Mouse (Mus musculus) midbrain, embryonic 11.5 days (tissue): ENCODE measurements around the gene Espn. TPM values are rescaled to one million over a fixed set of nuclear protein-coding genes. Genes with fewer than 3 reads are reported as not detected.
A peak's percentile ranks its signal among the peaks of the same experiment; 100 is the strongest.

Experiments
- ATAC-seq: fragments of 200-750 bp; cut with Nextera tagmentation; 2 replicates; pipeline ENCODE4 v1.8.0; 2017; ENCODE audit warnings: moderate TSS enrichment, moderate library complexity; ENCODE audit not compliant: low FRiP score
- DNase-seq: peaks from one replicate; pipeline ENCODE4 v3.0.0; 2015; ENCODE audit warnings: low spot score; ENCODE audit errors: missing footprints
- H3K27ac ChIP-seq: fragments of 300-500 bp; sonication (generic); 2 replicates; pipeline ENCODE4 v1.5.1; 2014; ENCODE audit warnings: low read depth, low read length
- H3K27me3 ChIP-seq: fragments of 300-500 bp; sonication (generic); 2 replicates; pipeline ENCODE4 v1.6.1; 2014; ENCODE audit warnings: mild to moderate bottlenecking, low read length, moderate library complexity, mixed read lengths; ENCODE audit not compliant: control insufficient read depth, insufficient read depth
- H3K36me3 ChIP-seq: fragments of 300-500 bp; sonication (generic); 2 replicates; pipeline ENCODE4 v1.6.1; 2014; ENCODE audit warnings: mild to moderate bottlenecking, low read length, moderate library complexity, mixed read lengths; ENCODE audit not compliant: control insufficient read depth, insufficient read depth
- H3K4me1 ChIP-seq: fragments of 300-500 bp; sonication (generic); 2 replicates; pipeline ENCODE4 v1.6.1; 2014; ENCODE audit warnings: low read length; ENCODE audit not compliant: control insufficient read depth, insufficient read depth
- H3K4me2 ChIP-seq: fragments of 300-500 bp; sonication (generic); 2 replicates; pipeline ENCODE4 v1.6.1; 2014; ENCODE audit warnings: mild to moderate bottlenecking, moderate library complexity
- H3K4me3 ChIP-seq: fragments of 300-500 bp; sonication (generic); 2 replicates; pipeline ENCODE4 v1.5.1; 2014; ENCODE audit warnings: low read depth, low read length
- H3K9ac ChIP-seq: fragments of 300-500 bp; sonication (generic); 2 replicates; pipeline ENCODE4 v1.6.1; 2014; ENCODE audit warnings: low read length
- H3K9me3 ChIP-seq: fragments of 300-500 bp; sonication (generic); 2 replicates; pipeline ENCODE4 v1.6.1; 2016; ENCODE audit warnings: low read length; ENCODE audit not compliant: control insufficient read depth
- WGBS: fragments of 180-500 bp; shearing (Covaris S2); extraction: QIAGEN DNeasy Blood & Tissue Kit; methylation state at CpG from one replicate; pipeline ENCODE4 v1.1.7; 2014; 5-methylcytosine and 5-hydroxymethylcytosine counted together
- polyA plus RNA-seq: library from polyadenylated mRNA; unstranded; fragments of >200 nt; fragmentation: Nextera tagmentation; extraction: Ambion mirVana; gene quantifications from 2 replicates; pipeline ENCODE4 v1.2.1, GENCODE M21; 2014

Espn gene
- polyA plus RNA-seq, 1 experiment from 2014 or later = 0.61 TPM

DNA sequence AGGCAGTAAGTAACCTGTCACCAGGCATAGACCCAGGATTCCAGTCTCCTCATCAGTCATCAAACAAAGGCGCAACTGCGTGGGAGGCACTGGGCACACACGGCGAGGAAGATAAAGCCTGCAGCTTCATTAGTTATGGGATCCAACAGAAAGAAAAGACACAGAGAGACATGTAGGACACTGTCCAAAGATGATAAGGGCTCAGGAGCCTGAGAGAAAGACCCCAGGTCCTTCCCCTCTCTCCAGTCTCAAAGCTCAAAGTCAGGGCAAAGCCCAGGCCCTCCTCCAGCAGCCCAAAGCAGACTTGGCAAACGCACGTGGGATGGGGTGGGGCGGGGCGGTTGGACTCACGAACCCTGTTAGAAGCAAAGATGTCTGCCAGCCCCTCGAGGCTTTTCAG lies 6.7 kb downstream of the Espn start:
- ATAC-seq = no peak
- Histone ChIP-seq H3K9me3 (no peaks in the 10 kb centered on the region), H3K4me1 (no peaks in the 10 kb centered on the region), H3K36me3 (no peaks in the 10 kb centered on the region), H3K27me3 (peaks cover 19% of the 10 kb centered on the region), H3K27ac (no peak overlapping the region), H3K4me2 (no peak overlapping the region), H3K4me3 (no peak overlapping the region), H3K9ac (no peak overlapping the region)
- WGBS = 73% methylated on average over 10 of the region's 10 CpGs
- DNase-seq = no peak

DNA sequence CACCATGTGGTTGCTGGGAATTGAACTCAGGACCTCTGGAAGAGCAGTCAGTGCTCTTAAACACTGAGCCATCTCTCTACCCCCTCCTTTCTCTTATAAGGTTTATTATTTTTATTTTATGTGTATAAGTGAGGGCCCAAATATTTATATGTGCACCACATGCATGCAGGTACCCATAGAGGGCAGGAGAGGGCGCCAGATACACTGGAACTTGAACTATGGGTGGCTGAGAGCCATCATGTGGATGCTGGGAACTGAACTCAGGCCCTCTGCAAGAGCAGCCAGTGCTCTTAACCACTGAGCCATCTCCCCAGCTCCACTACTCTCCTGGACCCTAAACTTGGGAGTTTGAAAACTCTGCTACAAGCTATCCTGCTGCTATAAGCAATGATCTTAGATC lies 8.5 kb downstream of the Espn start:
- no peak overlapping the region for H3K4me3 ChIP-seq

GRCm38 (mm10) chr4:152141521-152142135 lies 10.5 kb downstream of the Espn start:
- H3K4me2 ChIP-seq = no peak overlapping the region
- peaks cover 16% of the 10 kb centered on the region for H3K27me3 ChIP-seq
- no peaks in the 10 kb centered on the region for H3K9me3 ChIP-seq
- ATAC-seq = no peak
- no peaks in the 10 kb centered on the region for H3K36me3 ChIP-seq
- 72% methylated on average over 8 of the region's 8 CpGs for WGBS
- no peak overlapping the region for H3K4me3 ChIP-seq
- H3K4me1 ChIP-seq = peaks cover 5% of the 10 kb centered on the region; the same call in 1 of the 2 replicates
- no peak overlapping the region for H3K27ac ChIP-seq
- no peak for DNase-seq
- no peak overlapping the region for H3K9ac ChIP-seq

More for the DNA sequence above, 8.5 kb downstream of the Espn start:
- DNase-seq = no peak
- Histone ChIP-seq H3K36me3 (no peaks in the 10 kb centered on the region), H3K27me3 (peaks cover 13% of the 10 kb centered on the region), H3K27ac (no peak overlapping the region), H3K9me3 (no peaks in the 10 kb centered on the region), H3K4me1 (peaks cover 4% of the 10 kb centered on the region; the same call in 1 of the 2 replicates), H3K9ac (no peak overlapping the region), H3K4me2 (no peak overlapping the region)
- no peak for ATAC-seq
- WGBS = 40% methylated on average over 1 of the region's 1 CpGs

GRCm38 (mm10) chr4:152140441-152140840 lies 11.7 kb downstream of the Espn start:
- H3K4me2 ChIP-seq = no peak overlapping the region
- ATAC-seq (no peak), DNase-seq (peak; percentile 94)
- H3K9ac ChIP-seq = no peak overlapping the region
- H3K36me3 ChIP-seq = no peaks in the 10 kb centered on the region
- WGBS = 28% methylated on average over 6 of the region's 6 CpGs
- H3K4me1 ChIP-seq = peaks cover 5% of the 10 kb centered on the region; the same call in 1 of the 2 replicates
- no peaks in the 10 kb centered on the region for H3K9me3 ChIP-seq
- no peak overlapping the region for H3K27ac ChIP-seq
- peaks cover 16% of the 10 kb centered on the region for H3K27me3 ChIP-seq
- H3K4me3 ChIP-seq = no peak overlapping the region

DNA sequence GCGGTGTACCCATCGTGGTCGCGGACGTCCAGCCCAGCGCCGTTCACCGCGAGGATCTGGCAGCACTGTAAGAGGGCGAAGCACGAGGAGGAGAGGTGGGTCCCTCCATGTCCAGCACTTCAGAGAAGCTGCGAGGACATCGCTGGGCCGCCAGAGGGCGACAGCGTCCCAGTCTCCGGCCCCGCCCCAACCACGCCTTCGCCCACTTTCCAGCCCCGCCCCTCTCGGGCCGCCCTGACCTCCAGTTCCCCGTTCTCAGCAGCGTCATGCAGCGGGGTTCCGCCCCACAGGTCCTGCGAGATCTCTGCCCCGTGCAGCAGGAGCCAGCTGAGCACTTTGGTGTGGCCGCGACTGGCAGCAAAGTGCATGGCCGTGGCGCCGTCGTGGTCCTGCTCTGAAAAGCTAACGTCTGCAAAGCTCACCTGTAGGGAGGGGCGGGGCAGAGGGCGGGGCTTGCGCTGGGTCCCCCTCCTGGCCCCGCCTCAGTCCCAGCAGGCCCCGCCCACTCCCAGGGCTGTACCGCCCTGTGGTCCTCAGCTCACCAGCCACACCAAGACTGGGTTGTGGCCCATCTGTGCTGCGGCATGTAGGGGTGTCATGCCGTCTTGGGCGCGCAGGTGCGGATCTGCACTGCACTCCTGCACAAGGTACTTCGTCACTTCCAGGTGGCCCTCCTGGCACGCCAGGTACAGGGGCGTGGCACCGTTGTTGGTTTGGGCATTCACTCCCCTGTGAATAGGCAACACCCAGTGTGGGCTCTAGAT lies 13.5 kb downstream of the Espn start:
- H3K9me3 ChIP-seq = no peaks in the 10 kb centered on the region
- H3K4me2 ChIP-seq = peak overlapping the region; percentile 55
- H3K27ac ChIP-seq = no peak overlapping the region
- ATAC-seq (peak; percentile 82), DNase-seq (peak; percentile 99)
- H3K9ac ChIP-seq = no peak overlapping the region
- H3K36me3 ChIP-seq = no peaks in the 10 kb centered on the region
- 3% methylated on average over 51 of the region's 51 CpGs for WGBS
- H3K27me3 ChIP-seq = peaks cover 25% of the 10 kb centered on the region
- peak overlapping the region; percentile 32 for H3K4me3 ChIP-seq
- H3K4me1 ChIP-seq = peaks cover 5% of the 10 kb centered on the region; the same call in 1 of the 2 replicates

DNA sequence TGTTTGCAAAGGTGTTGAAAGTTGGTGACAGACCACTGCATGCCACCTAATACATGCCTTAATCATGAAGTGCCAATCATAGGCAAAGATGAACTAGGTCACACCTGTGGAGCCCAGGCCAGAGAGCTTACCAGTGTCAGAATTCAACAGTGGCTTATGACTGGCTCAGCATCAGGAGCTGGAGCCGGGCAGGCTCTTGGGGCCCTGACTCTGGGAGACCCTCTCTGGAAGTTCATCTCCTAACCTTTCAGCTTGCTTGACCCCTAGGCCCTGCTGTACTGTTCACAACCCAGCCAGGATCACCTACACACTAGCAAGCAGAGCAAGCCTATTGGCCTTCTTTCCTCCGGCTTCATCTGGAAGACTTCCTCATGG lies 15.3 kb downstream of the Espn start:
- Histone ChIP-seq H3K27ac (no peak overlapping the region), H3K4me3 (no peak overlapping the region), H3K9me3 (no peaks in the 10 kb centered on the region), H3K27me3 (peaks cover 41% of the 10 kb centered on the region), H3K36me3 (no peaks in the 10 kb centered on the region), H3K4me1 (peaks cover 5% of the 10 kb centered on the region), H3K4me2 (no peak overlapping the region), H3K9ac (no peak overlapping the region)
- peak; percentile 83 for DNase-seq
- ATAC-seq = no peak
- 85% methylated on average over 2 of the region's 2 CpGs for WGBS

DNA sequence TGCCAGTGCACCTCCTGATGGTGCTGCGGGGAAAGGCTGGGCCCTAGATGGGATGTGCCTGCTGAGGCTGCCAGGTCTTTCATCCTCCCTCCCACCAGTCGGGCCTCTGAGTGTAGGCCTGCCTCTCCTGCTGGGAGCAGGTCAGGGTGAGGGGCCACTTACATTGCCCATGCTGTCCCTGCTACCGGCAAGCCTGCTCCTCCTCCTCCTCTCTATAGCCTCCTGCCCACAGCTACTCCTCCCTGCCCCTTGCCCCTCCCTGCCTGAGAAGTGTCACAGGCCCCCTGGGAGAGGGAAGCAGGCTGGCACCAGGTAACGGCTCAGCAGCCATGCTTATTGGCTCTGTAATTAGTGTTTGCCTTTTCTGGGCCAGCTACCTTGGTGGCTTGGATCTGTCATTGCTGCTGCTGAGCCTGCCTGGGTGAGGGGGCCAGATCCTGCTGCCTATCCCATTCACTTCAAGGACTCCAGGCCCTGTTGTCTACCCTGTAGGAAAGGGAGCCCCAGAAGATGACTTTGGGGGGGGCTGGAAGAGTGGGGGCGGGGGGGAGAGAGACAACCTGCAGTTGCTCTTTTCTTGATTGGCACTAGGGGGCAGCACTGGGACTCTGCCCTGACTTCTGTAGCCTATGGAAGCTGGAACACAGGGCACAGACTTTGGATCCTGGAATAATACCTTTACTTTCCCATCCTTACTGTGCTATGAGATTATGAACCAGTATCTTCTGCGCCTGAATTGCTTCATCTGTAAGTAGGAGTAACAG lies 15.9 kb downstream of the Espn start:
- Histone ChIP-seq H3K27me3 (peaks cover 44% of the 10 kb centered on the region), H3K9ac (no peak overlapping the region), H3K27ac (no peak overlapping the region), H3K4me2 (no peak overlapping the region), H3K4me1 (peaks cover 5% of the 10 kb centered on the region), H3K36me3 (no peaks in the 10 kb centered on the region), H3K9me3 (no peaks in the 10 kb centered on the region), H3K4me3 (no peak overlapping the region)
- WGBS = 33% methylated on average over 6 of the region's 6 CpGs
- DNase-seq (peak; percentile 80), ATAC-seq (no peak)

DNA sequence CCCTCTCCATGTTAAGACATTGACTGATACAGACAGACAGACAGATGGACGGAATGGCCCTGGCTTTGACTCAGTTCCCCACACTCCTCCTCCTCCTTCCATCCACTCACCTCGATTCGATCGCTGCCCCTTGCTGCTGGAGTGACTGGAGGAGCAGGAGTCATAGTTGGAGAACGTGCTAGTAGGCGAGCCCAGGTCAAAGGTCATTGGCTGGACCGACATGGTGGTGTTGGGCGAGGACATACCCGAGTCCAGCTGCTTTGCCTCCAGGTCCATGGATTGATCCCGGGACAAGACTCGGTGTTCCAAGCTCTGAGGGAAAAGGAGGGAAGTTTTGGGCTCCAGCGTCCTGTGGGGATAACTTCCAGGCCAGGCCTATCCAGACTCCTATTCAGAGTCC lies 16.8 kb downstream of the Espn start:
- H3K36me3 ChIP-seq = no peaks in the 10 kb centered on the region
- no peak overlapping the region for H3K4me2 ChIP-seq
- no peak for ATAC-seq
- 83% methylated on average over 12 of the region's 12 CpGs for WGBS
- H3K9ac ChIP-seq = no peak overlapping the region
- H3K4me1 ChIP-seq = peaks cover 12% of the 10 kb centered on the region
- H3K27ac ChIP-seq = no peak overlapping the region
- no peaks in the 10 kb centered on the region for H3K9me3 ChIP-seq
- H3K4me3 ChIP-seq = no peak overlapping the region
- peaks cover 53% of the 10 kb centered on the region for H3K27me3 ChIP-seq
- no peak for DNase-seq

- DNase-seq = peak; percentile 86
Measured at GRCm38 (mm10) chr4:152134507-152134906, 17.7 kb downstream of the Espn start.

More at GRCm38 (mm10) chr4:152134507-152134906, 17.7 kb downstream of the Espn start:
- H3K27me3 ChIP-seq = peaks cover 62% of the 10 kb centered on the region
- H3K4me1 ChIP-seq = peaks cover 12% of the 10 kb centered on the region
- H3K36me3 ChIP-seq = no peaks in the 10 kb centered on the region
- no peaks in the 10 kb centered on the region for H3K9me3 ChIP-seq
- ATAC-seq = no peak
- H3K9ac ChIP-seq = no peak overlapping the region
- H3K4me2 ChIP-seq = no peak overlapping the region
- H3K27ac ChIP-seq = no peak overlapping the region
- no peak overlapping the region for H3K4me3 ChIP-seq
